Mouse (Mus musculus) heart, embryonic 15.5 days (tissue): Measurements from ENCODE around the gene Pnpla1. TPM values are rescaled to one million over a fixed set of nuclear protein-coding genes. Genes with fewer than 3 reads are reported as not detected.
A peak's percentile ranks its signal among the peaks of the same experiment; 100 is the strongest.

Experiments used
- ATAC-seq: fragments of 200-750 bp; cut with Nextera tagmentation; replicated peaks from 2 replicates; pipeline ENCODE4 v1.8.0; 2017; ENCODE audit warnings: low read depth, moderate TSS enrichment; ENCODE audit not compliant: insufficient number of reproducible peaks, insufficient read depth, low FRiP score
- H3K27ac ChIP-seq: fragments of 300-500 bp; sonication (generic); 2 replicates; pipeline ENCODE4 v1.5.1; 2015; ENCODE audit warnings: mild to moderate bottlenecking, inconsistent platforms
- H3K27me3 ChIP-seq: fragments of 300-500 bp; sonication (generic); 2 replicates; pipeline ENCODE4 v1.6.1; 2015; ENCODE audit warnings: inconsistent platforms
- H3K36me3 ChIP-seq: fragments of 300-500 bp; sonication (generic); 2 replicates; pipeline ENCODE4 v1.6.1; 2015; ENCODE audit warnings: mild to moderate bottlenecking, inconsistent platforms
- H3K4me1 ChIP-seq: fragments of 300-500 bp; sonication (generic); replicated peaks from 2 replicates; pipeline ENCODE4 v1.6.1; 2015; ENCODE audit warnings: inconsistent platforms
- H3K4me2 ChIP-seq: fragments of 300-500 bp; sonication (generic); 2 replicates; pipeline ENCODE4 v1.6.1; 2015; ENCODE audit warnings: inconsistent platforms, mild to moderate bottlenecking, moderate library complexity
- H3K4me3 ChIP-seq: fragments of 300-500 bp; sonication (generic); 2 replicates; pipeline ENCODE4 v1.5.1; 2015; ENCODE audit warnings: mild to moderate bottlenecking, inconsistent platforms
- H3K9ac ChIP-seq: fragments of 300-500 bp; sonication (generic); 2 replicates; pipeline ENCODE4 v1.6.1; 2015; ENCODE audit warnings: mild to moderate bottlenecking, inconsistent platforms
- H3K9me3 ChIP-seq: fragments of 300-500 bp; sonication (generic); replicated peaks from 2 replicates; pipeline ENCODE4 v1.6.1; 2016; ENCODE audit warnings: inconsistent platforms
- WGBS: fragments of 180-500 bp; shearing (Covaris S2); methylation state at CpG from one replicate; pipeline ENCODE4 v1.1.7; 2015; ENCODE audit warnings: mixed read lengths; 5-methylcytosine and 5-hydroxymethylcytosine counted together
- polyA plus RNA-seq: library from polyadenylated mRNA; unstranded; fragments of >200 nt; fragmentation: Nextera tagmentation; extraction: Ambion mirVana; gene quantifications from 2 replicates; pipeline ENCODE4 v1.2.1, GENCODE M21; 2015

Gene Pnpla1
- polyA plus RNA-seq, 1 experiment from 2014 or later = not detected

DNA sequence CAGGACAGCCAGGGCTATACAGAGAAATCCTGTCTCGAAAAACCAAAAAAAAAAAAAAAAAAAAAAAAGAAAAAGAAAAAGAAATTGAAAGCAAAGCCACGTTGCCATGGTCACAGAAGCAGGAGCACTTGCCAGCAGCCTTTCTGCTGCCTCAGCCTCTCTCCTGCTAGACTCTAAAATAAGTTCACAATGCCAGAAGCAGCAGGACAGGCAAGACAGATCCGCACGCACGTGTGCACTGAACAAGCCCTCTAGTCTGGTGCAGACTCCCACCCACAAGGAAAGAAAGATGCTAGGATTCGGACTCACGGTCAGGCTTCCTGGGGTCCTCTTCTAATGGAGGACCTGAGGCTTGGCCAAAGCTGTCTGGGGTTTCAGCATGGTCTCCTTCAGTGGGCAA is 49.7 kb downstream of the Pnpla1 start:
- no peak overlapping the region for H3K27ac ChIP-seq
- H3K27me3 ChIP-seq = peaks cover 5% of the 10 kb centered on the region; the same call in 1 of the 2 replicates
- H3K4me1 ChIP-seq = peaks cover 9% of the 10 kb centered on the region
- H3K9ac ChIP-seq = no peak overlapping the region
- no peak overlapping the region for H3K4me3 ChIP-seq
- no peak for ATAC-seq
- WGBS = 74% methylated on average over 7 of the region's 7 CpGs
- H3K36me3 ChIP-seq = no peaks in the 10 kb centered on the region
- H3K4me2 ChIP-seq = no peak overlapping the region
- no peaks in the 10 kb centered on the region for H3K9me3 ChIP-seq

DNA sequence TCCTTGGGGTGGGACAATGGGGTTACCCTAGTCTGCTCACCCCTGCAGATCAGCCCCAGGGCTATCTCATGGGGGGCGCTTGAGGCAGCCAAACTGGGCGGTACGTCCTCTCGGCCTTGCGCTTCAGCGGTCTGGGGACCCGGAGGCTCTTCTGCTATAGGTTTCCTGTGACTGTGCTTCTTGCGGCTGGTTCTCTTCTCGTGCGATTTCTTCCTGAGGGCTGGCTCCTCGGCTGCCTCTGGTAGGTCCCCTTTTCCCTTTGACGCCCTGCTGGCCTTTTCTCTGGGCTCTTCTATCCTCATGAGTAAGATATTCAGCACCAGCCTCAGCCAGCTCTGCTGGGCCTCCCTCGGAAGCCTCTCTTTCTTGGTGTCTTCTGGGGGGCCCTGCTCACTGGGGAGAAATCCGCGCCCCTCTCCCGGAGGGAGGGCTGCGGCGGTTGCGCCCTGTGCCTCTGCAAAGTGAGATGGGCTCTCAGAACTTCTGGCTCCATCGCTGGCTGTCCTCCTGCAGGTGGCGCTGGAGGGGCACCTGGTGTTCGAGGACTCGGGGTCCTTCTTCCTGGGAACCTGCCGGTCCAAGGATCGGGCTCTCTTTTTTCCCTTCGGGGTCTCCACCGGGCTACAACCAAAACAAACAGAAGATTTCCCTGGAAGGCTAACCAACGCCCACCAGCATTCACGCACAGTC is 51.2 kb downstream of the Pnpla1 start:
- no peak for ATAC-seq
- no peak overlapping the region for H3K27ac ChIP-seq

DNA sequence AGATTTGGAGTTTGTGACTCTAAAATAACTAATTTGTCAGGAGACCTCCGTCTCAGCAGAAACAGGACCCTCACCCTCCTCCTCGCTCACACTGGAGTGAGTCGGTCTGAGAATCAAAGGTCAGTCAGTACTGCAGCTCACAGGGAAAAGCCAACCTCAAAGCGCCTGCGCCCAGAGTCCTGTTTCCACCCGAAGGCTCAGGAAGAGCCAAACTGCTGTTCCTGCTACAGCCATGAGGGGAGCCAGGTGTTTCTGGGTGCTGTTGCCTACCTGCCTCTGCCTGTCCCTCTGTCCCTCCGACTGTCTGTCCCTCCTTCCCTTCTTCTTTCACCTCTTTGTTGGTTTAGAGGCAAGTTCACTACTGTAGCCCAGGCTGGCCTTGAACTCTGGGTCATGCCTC is 51.9 kb downstream of the Pnpla1 start:
- Histone ChIP-seq H3K4me2 (no peak overlapping the region), H3K4me3 (no peak overlapping the region), H3K9ac (no peak overlapping the region), H3K27me3 (peaks cover 3% of the 10 kb centered on the region; the same call in 1 of the 2 replicates), H3K9me3 (no peaks in the 10 kb centered on the region), H3K4me1 (peaks cover 7% of the 10 kb centered on the region; the same call in 1 of the 2 replicates), H3K36me3 (no peaks in the 10 kb centered on the region), H3K27ac (no peak overlapping the region)
- ATAC-seq = no peak
- 30% methylated on average over 7 of the region's 7 CpGs for WGBS

More for the DNA sequence above, 51.2 kb downstream of the Pnpla1 start:
- WGBS = 6% methylated on average over 29 of the region's 29 CpGs
- Histone ChIP-seq H3K4me1 (peaks cover 9% of the 10 kb centered on the region), H3K4me3 (peak overlapping the region; percentile 33), H3K9ac (0 out of 2 replicates have a peak overlapping the region, but pooled peaks have one; percentile 22), H3K4me2 (peak overlapping the region; percentile 59), H3K36me3 (no peaks in the 10 kb centered on the region), H3K9me3 (no peaks in the 10 kb centered on the region), H3K27me3 (peaks cover 5% of the 10 kb centered on the region; the same call in 1 of the 2 replicates)

DNA sequence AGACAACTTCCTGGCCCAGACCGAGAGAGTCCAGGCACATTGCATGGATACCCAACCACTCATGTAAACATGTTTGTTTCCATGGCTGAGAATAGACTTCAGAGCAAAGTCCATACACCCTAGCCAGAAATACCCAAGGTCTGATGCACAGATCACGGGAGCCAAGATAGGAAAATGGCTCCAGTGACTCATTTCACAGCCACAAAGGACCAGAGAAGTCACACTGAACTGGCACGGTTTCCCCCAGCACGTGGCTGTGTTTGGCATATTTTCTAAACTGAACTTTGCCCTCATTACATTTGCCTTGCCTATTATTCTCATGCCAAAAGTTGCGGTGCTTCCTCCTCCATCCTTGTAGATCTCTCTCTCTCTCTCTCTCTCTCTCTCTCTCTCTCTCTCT is 55.0 kb downstream of the Pnpla1 start:
- H3K4me3 ChIP-seq = no peak overlapping the region
- 56% methylated on average over 5 of the region's 5 CpGs for WGBS
- peaks cover 5% of the 10 kb centered on the region; the same call in 1 of the 2 replicates for H3K4me1 ChIP-seq
- H3K4me2 ChIP-seq = no peak overlapping the region
- H3K36me3 ChIP-seq = no peaks in the 10 kb centered on the region
- H3K27me3 ChIP-seq = no peaks in the 10 kb centered on the region; the same call in 1 of the 2 replicates
- H3K9me3 ChIP-seq = no peaks in the 10 kb centered on the region
- H3K9ac ChIP-seq = no peak overlapping the region
- H3K27ac ChIP-seq = no peak overlapping the region
- no peak for ATAC-seq

DNA sequence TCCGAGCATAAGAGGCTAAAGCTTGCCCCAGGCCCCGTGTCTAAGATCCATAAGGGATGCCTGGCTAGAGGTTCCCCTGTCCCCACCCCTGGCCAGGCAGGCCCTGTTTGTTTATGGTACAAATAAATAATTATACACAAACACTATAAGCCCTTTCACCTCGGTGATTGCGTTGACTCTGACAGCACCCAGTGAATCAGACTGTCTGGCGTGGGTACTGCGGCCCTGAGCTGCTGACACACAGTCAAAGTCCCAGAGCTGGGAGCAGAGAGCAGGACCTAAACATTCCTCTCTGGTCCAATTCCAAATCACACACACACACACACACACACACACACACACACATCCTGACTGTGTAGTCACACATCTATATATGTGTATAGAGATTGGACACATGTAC is 55.7 kb downstream of the Pnpla1 start:
- H3K4me3 ChIP-seq = no peak overlapping the region
- H3K36me3 ChIP-seq = no peaks in the 10 kb centered on the region
- H3K9me3 ChIP-seq = no peaks in the 10 kb centered on the region
- H3K4me1 ChIP-seq = peaks cover 5% of the 10 kb centered on the region; the same call in 1 of the 2 replicates
- no peak overlapping the region for H3K9ac ChIP-seq
- H3K27me3 ChIP-seq = no peaks in the 10 kb centered on the region; the same call in 1 of the 2 replicates
- no peak overlapping the region for H3K4me2 ChIP-seq
- no peak overlapping the region for H3K27ac ChIP-seq
- no peak for ATAC-seq
- WGBS = 74% methylated on average over 6 of the region's 6 CpGs

DNA sequence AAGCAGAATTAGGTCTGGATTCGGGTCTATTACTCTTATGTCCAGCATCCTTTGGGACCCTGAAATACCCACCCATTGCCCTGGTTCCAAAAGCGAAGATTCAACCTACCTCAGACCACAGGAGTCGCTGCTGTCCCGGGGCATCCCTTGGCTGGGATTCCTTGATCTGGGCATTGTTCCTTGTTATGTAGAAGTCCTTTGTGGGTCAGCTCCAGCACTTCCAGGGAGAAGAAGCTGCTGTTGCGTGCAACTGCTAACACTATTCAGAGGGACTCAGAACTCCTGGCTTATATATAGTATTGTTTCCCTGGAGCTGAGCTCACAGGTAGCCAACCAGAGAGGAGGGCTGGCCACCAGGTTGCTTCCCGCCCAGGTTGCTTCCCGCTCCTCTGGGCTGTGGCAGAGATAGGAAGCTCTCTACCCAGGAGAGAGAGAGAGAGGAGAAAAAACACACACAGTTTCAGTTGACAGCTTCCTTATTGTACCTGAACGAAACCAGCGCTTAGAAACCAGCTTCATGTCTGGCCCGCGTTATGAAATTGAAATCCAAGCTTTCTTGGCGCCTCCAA is 56.9 kb downstream of the Pnpla1 start, which contains the start of gene 4930539E08Rik:
Gene 4930539E08Rik (minus strand): TSS at position 265 of the 569 bp plus-strand sequence.
- no peak for ATAC-seq
- H3K9ac ChIP-seq = no peak within 1 kb of the TSS
- H3K9me3 ChIP-seq = no peaks in the 10 kb centered on the region
- 64% methylated on average over 12 of the region's 12 CpGs for WGBS
- H3K4me2 ChIP-seq = no peak within 1 kb of the TSS
- H3K4me1 ChIP-seq = no peaks in the 10 kb centered on the region
- H3K27ac ChIP-seq = no peak within 1 kb of the TSS
- H3K36me3 ChIP-seq = no peaks in the 10 kb centered on the region
- H3K4me3 ChIP-seq = no peak within 1 kb of the TSS
- H3K27me3 ChIP-seq = no peaks in the 10 kb centered on the region; the same call in 1 of the 2 replicates

DNA sequence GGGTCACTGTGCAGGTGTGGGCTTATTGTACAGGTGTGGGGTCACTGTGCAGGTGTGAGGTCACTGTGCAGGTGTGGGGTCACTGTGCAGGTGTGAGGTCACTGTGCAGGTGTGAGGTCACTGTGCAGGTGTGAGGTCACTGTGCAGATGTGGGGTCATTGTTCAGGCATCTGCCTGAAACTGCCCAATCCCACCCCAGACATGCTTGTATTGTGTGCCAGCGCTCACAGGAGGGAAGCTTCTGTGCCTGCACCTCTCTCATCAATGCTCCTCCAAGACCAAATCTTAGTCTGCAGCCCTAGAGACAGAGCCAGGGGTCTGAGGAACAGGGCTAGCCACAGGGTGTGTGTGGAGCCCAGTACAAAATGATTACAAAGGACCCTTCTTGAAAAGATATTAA is 58.3 kb downstream of the Pnpla1 start:
- Histone ChIP-seq H3K4me1 (0 out of 2 replicates have a peak, but pooled peaks cover 5% of the 10 kb centered on the region), H3K9ac (no peak overlapping the region), H3K9me3 (no peaks in the 10 kb centered on the region), H3K4me3 (no peak overlapping the region), H3K36me3 (no peaks in the 10 kb centered on the region), H3K27ac (no peak overlapping the region), H3K27me3 (no peaks in the 10 kb centered on the region), H3K4me2 (no peak overlapping the region)
- WGBS = 94% methylated on average over 1 of the region's 1 CpGs
- no peak for ATAC-seq

DNA sequence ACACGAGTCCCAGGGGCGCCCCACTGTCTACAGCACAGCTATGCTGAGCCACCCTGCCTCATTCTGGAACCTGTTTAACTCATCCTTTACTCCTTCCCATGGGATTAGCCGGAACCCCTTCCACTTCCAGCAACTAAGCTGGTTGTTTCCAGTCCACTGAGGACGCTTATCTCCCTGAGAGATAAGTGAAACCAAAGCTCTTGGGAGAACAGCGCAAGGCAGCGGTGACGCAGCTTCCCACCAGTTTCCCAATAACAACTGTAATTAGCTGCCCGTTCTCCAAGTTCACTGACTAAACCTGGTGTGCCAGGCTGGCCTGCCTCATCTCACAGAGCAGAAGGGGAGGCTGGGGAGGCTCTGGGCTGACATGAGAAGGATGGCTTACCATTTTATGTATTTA is 62.9 kb downstream of the Pnpla1 start:
- Histone ChIP-seq H3K4me2 (peak overlapping the region; percentile 32; the same call in 1 of the 2 replicates), H3K4me1 (peaks cover 5% of the 10 kb centered on the region; the same call in 1 of the 2 replicates), H3K9ac (no peak overlapping the region), H3K36me3 (no peaks in the 10 kb centered on the region), H3K9me3 (no peaks in the 10 kb centered on the region), H3K27ac (no peak overlapping the region), H3K4me3 (no peak overlapping the region), H3K27me3 (no peaks in the 10 kb centered on the region)
- no peak for ATAC-seq
- WGBS = 25% methylated on average over 8 of the region's 8 CpGs

DNA sequence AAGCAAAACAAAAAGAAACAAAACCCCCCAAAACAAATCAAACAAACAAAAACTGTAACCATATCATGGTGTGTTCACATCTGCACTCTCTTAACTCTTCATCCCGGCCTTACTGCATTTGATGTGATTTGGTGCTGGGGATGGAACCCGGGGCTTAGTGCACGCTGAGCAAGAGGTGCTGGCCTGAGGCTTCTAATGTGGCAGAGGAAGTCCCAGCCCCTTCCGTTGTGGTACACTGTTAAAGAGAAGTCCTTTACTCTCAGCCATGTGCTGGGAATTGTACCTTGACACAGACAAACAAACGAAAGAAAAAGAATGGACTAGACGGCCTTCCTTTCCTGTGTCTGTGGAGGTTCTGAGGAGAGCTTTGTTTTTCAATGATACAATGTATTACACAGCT is 63.9 kb downstream of the Pnpla1 start:
- Histone ChIP-seq H3K36me3 (no peaks in the 10 kb centered on the region), H3K9me3 (no peaks in the 10 kb centered on the region), H3K27ac (no peak overlapping the region), H3K4me3 (no peak overlapping the region), H3K4me1 (peaks cover 8% of the 10 kb centered on the region; the same call in 1 of the 2 replicates), H3K9ac (no peak overlapping the region), H3K4me2 (no peak overlapping the region), H3K27me3 (no peaks in the 10 kb centered on the region)
- WGBS = 59% methylated on average over 6 of the region's 6 CpGs
- no peak for ATAC-seq

DNA sequence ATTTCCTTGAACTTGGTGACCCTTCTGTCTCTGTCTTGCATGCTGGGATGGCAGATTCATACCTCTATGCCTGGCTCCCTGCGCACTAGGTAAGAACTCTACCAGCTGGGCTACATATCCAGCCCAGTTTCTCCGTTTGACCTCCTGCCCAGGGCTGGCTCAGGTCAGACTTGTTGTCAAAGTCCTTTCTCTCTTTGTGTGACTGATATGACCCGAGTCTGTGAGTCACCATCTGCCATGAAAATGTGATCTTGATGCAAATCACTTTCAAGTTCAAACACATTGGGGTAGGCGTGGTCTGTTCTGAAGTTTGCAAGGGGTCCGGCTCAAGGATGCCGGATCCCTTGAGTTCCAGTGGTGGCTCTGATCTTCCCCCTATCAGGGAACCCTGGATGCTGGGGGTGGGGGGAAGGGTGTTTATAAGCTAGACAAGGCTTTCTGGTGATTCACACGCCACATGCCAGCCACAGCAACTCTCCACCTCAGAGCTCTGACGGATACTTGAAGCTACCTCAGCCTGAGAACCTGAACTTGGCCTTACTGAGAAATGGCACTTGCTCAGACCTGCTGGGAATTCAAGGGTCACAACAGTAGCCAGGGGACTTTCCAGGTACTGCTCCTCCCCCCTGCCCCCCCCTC is 66.9 kb downstream of the Pnpla1 start:
- Histone ChIP-seq H3K4me2 (no peak overlapping the region), H3K27me3 (no peaks in the 10 kb centered on the region), H3K27ac (no peak overlapping the region), H3K4me1 (peaks cover 13% of the 10 kb centered on the region), H3K36me3 (no peaks in the 10 kb centered on the region), H3K9ac (no peak overlapping the region), H3K9me3 (no peaks in the 10 kb centered on the region), H3K4me3 (no peak overlapping the region)
- WGBS = 79% methylated on average over 8 of the region's 8 CpGs
- no peak for ATAC-seq

DNA sequence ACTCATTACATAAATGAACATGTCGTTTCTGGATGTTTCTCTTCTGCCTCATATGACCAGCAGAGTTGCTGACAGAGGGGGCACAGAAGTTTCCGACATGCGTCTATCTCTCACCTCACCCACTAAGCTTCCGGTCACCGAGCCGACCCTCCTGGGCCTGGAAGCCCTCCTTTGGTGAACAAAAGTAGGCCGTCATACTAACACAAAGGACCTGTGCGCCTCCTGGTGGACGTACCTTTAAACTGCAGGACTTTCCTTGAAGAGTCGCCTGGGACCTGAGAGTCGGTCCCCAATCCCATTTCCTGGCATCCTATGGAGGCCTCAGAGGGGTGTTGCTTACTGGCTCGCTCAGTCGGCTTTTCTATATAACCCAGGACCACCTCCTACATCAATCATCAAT is 68.2 kb downstream of the Pnpla1 start:
- Histone ChIP-seq H3K4me3 (no peak overlapping the region), H3K27me3 (no peaks in the 10 kb centered on the region), H3K9me3 (no peaks in the 10 kb centered on the region), H3K9ac (no peak overlapping the region), H3K36me3 (no peaks in the 10 kb centered on the region), H3K27ac (no peak overlapping the region; the same call in 1 of the 2 replicates), H3K4me1 (peaks cover 17% of the 10 kb centered on the region), H3K4me2 (no peak overlapping the region)
- 7% methylated on average over 13 of the region's 13 CpGs for WGBS
- ATAC-seq = no peak
